Mouse (Mus musculus) embryonic facial prominence, embryonic 14.5 days (tissue): ENCODE data around the gene Uevld. TPM values are rescaled to one million over a fixed set of nuclear protein-coding genes. Genes with fewer than 3 reads are reported as not detected.
"Not testable (repeated sequence)": the region's sequence is repeated elsewhere in the genome, so short reads cannot be mapped to it uniquely, and the experiment has no call there.

Source experiments
- ATAC-seq: fragments of 200-750 bp; cut with Nextera tagmentation; 2 replicates; pipeline ENCODE4 v1.8.0; 2017; ENCODE audit warnings: low read depth, moderate number of reproducible peaks, moderate TSS enrichment
- DNase-seq: peaks from one replicate; pipeline ENCODE4 v3.0.0-alpha.2; 2015; ENCODE audit warnings: low spot score
- H3K27ac ChIP-seq: fragments of 300-500 bp; sonication (generic); replicated peaks from 2 replicates; pipeline ENCODE4 v1.5.1; 2014; ENCODE audit warnings: low read depth, mild to moderate bottlenecking, low read length, moderate library complexity
- H3K27me3 ChIP-seq: fragments of 300-500 bp; sonication (generic); replicated peaks from 2 replicates; pipeline ENCODE4 v1.6.1; 2014; ENCODE audit warnings: low read length; ENCODE audit not compliant: control insufficient read depth, insufficient read depth
- H3K36me3 ChIP-seq: fragments of 300-500 bp; sonication (generic); 2 replicates; pipeline ENCODE4 v1.6.1; 2014; ENCODE audit warnings: low read length, mixed read lengths; ENCODE audit not compliant: control insufficient read depth, insufficient read depth
- H3K4me1 ChIP-seq: fragments of 300-500 bp; sonication (generic); 2 replicates; pipeline ENCODE4 v1.6.1; 2014; ENCODE audit warnings: antibody characterized with exemption, low read length; ENCODE audit not compliant: control insufficient read depth, insufficient read depth
- H3K4me2 ChIP-seq: fragments of 300-500 bp; sonication (generic); 2 replicates; pipeline ENCODE4 v1.6.1; 2014; ENCODE audit warnings: low read depth, mild to moderate bottlenecking, low read length, moderate library complexity, mixed read lengths
- H3K4me3 ChIP-seq: fragments of 300-500 bp; sonication (generic); 2 replicates; pipeline ENCODE4 v1.5.1; 2014; ENCODE audit warnings: low read depth, mild to moderate bottlenecking, low read length
- H3K9ac ChIP-seq: fragments of 300-500 bp; sonication (generic); 2 replicates; pipeline ENCODE4 v1.6.1; 2014; ENCODE audit warnings: low read depth, mild to moderate bottlenecking, low read length, moderate library complexity, mixed read lengths
- H3K9me3 ChIP-seq: fragments of 300-500 bp; sonication (generic); 2 replicates; pipeline ENCODE4 v1.6.1; 2016; ENCODE audit warnings: low read length; ENCODE audit not compliant: control insufficient read depth
- WGBS: fragments of 180-500 bp; shearing (Covaris S2); extraction: QIAGEN DNeasy Blood & Tissue Kit; methylation state at CpG from one replicate; pipeline ENCODE4 v1.1.7; 2014; 5-methylcytosine and 5-hydroxymethylcytosine counted together
- polyA plus RNA-seq: library from polyadenylated mRNA; unstranded; fragments of >200 nt; fragmentation: Nextera tagmentation; extraction: Ambion mirVana; gene quantifications from 2 replicates; pipeline ENCODE4 v1.2.1, GENCODE M21; 2014

The Uevld gene
- polyA plus RNA-seq, 1 experiment from 2014 or later = 9.7 TPM

- no peak for DNase-seq
- no peaks in the 10 kb centered on the region for H3K27me3 ChIP-seq
- no peaks in the 10 kb centered on the region for H3K9me3 ChIP-seq
- peaks cover 44% of the 10 kb centered on the region for H3K36me3 ChIP-seq
- no peak overlapping the region for H3K4me3 ChIP-seq
- 74% methylated on average over 8 of the region's 8 CpGs for WGBS
- peak overlapping the region; percentile 14; the same call in 1 of the 2 replicates for H3K9ac ChIP-seq
- H3K4me2 ChIP-seq = no peak overlapping the region
- 0 out of 2 replicates have a peak overlapping the region, but pooled peaks have one; percentile 33 for H3K27ac ChIP-seq
- peaks cover 25% of the 10 kb centered on the region for H3K4me1 ChIP-seq
- no peak for ATAC-seq
Measured at GRCm38 (mm10) chr7:46999983-47000643, 41.8 kb upstream of the Uevld start.

- DNase-seq = no peak
- H3K4me1 ChIP-seq = peaks cover 25% of the 10 kb centered on the region
- WGBS = 90% methylated on average over 2 of the region's 2 CpGs
- no peak overlapping the region for H3K4me3 ChIP-seq
- no peak overlapping the region for H3K4me2 ChIP-seq
- H3K27ac ChIP-seq = no peak overlapping the region
- peaks cover 55% of the 10 kb centered on the region for H3K36me3 ChIP-seq
- H3K9ac ChIP-seq = no peak overlapping the region
- no peaks in the 10 kb centered on the region for H3K9me3 ChIP-seq
- H3K27me3 ChIP-seq = no peaks in the 10 kb centered on the region
- ATAC-seq = no peak
Measured at GRCm38 (mm10) chr7:46998942-46999341, 40.6 kb upstream of the Uevld start.

GRCm38 (mm10) chr7:46997644-46998395, 39.5 kb upstream of the Uevld start:
- WGBS = 82% methylated on average over 21 of the region's 21 CpGs
- no peak overlapping the region for H3K9ac ChIP-seq
- no peaks in the 10 kb centered on the region for H3K9me3 ChIP-seq
- no peak overlapping the region for H3K27ac ChIP-seq
- no peak overlapping the region for H3K4me3 ChIP-seq
- ATAC-seq (no peak), DNase-seq (no peak)
- H3K4me1 ChIP-seq = peaks cover 22% of the 10 kb centered on the region
- peaks cover 66% of the 10 kb centered on the region for H3K36me3 ChIP-seq
- no peak overlapping the region for H3K4me2 ChIP-seq
- no peaks in the 10 kb centered on the region for H3K27me3 ChIP-seq

- Histone ChIP-seq H3K9ac (no peak overlapping the region), H3K4me3 (no peak overlapping the region), H3K27ac (no peak overlapping the region), H3K4me1 (peaks cover 16% of the 10 kb centered on the region), H3K27me3 (no peaks in the 10 kb centered on the region), H3K4me2 (no peak overlapping the region), H3K9me3 (no peaks in the 10 kb centered on the region), H3K36me3 (peaks cover 73% of the 10 kb centered on the region)
- peak; percentile 27 for DNase-seq
- 0 out of 2 replicates have a peak, but pooled peaks have one; percentile 15 for ATAC-seq
- WGBS = 89% methylated on average over 4 of the region's 4 CpGs
Measured at GRCm38 (mm10) chr7:46997008-46997407, 38.7 kb upstream of the Uevld start.

DNA sequence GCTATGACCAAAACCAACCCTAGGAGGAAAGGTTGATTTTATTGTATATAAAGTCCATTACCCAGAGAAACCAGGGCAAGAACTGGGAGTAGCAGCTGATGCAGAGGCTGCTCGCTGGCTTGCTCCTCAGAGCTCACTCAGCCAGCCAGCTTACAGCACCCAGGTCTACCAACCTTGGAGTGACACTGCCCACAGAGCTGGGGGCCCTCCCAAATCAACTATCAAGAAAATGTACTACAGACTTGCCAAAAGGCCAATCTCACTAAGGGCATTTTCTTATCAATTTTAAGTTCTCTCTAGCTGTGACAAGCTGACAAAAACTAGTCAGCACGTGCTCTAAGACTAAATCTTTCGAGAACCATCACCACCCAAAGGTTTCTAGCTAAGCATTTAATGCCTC, 37.2 kb upstream of the Uevld start:
- H3K4me1 ChIP-seq = peaks cover 3% of the 10 kb centered on the region
- H3K27ac ChIP-seq = no peak overlapping the region
- H3K9me3 ChIP-seq = no peaks in the 10 kb centered on the region
- ATAC-seq = no peak
- H3K36me3 ChIP-seq = peaks cover 80% of the 10 kb centered on the region
- H3K4me3 ChIP-seq = no peak overlapping the region
- no peak overlapping the region for H3K9ac ChIP-seq
- H3K4me2 ChIP-seq = no peak overlapping the region
- H3K27me3 ChIP-seq = no peaks in the 10 kb centered on the region
- no peak for DNase-seq
- WGBS = 95% methylated on average over 3 of the region's 3 CpGs

DNA sequence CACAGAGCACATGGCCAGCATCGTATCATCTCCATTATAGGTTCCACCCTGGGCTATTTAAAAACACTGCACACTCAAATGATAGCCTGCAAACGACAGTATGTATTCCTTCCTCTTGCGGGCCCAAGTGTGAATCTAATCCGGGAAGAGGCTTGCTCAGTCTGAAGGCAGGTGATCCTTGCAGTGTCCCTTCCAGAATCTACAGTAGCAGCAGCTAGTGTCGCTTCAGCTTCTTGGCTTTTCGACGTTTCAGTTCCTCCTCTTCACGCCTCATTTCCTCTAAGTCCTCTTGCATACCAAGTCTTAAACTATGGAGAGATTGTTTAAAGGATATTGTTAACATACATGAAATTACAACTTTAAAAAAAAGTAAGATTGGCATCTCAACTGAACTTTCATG, 34.8 kb upstream of the Uevld start:
- no peak overlapping the region for H3K4me3 ChIP-seq
- ATAC-seq (no peak), DNase-seq (no peak)
- no peak overlapping the region for H3K9ac ChIP-seq
- no peak overlapping the region for H3K27ac ChIP-seq
- H3K27me3 ChIP-seq = no peaks in the 10 kb centered on the region
- no peaks in the 10 kb centered on the region for H3K9me3 ChIP-seq
- 78% methylated on average over 8 of the region's 8 CpGs for WGBS
- no peaks in the 10 kb centered on the region for H3K4me1 ChIP-seq
- H3K4me2 ChIP-seq = no peak overlapping the region
- peaks cover 67% of the 10 kb centered on the region for H3K36me3 ChIP-seq

DNA sequence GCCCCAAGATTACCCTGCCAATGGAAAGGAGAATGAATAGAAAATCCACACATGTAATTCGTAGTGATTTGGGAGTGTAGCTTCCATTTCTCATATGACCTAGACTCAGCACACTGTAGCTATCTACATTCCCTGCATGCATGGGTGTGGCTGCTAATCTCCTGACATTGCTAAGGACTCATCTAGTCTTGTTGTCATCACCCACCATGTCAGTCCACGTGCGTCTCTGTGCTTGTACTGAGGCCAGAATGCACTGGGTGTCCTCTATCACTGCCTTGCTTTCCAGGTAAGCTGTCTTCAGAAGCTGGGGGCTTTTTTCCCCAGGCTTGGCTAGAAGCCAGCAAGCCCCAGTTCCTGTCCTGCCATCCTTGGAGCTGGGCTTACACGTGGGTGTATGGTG, 31.1 kb upstream of the Uevld start:
- not testable (repeated sequence) for H3K4me2 ChIP-seq, ATAC-seq, H3K9me3 ChIP-seq, H3K9ac ChIP-seq, DNase-seq, H3K4me3 ChIP-seq, H3K27me3 ChIP-seq, H3K27ac ChIP-seq, H3K4me1 ChIP-seq
- 72% methylated on average over 4 of the region's 4 CpGs for WGBS
- peaks cover 31% of the 10 kb centered on the region for H3K36me3 ChIP-seq

GRCm38 (mm10) chr7:46987073-46987472, 28.7 kb upstream of the Uevld start:
- ATAC-seq (no peak), DNase-seq (no peak)
- 0 out of 2 replicates have a peak, but pooled peaks cover 8% of the 10 kb centered on the region for H3K4me1 ChIP-seq
- no peak overlapping the region for H3K4me3 ChIP-seq
- WGBS = 43% methylated on average over 2 of the region's 2 CpGs
- H3K36me3 ChIP-seq = peaks cover 9% of the 10 kb centered on the region; the same call in 1 of the 2 replicates
- no peak overlapping the region for H3K4me2 ChIP-seq
- H3K9ac ChIP-seq = no peak overlapping the region
- H3K27ac ChIP-seq = peak overlapping the region; percentile 11; the same call in 1 of the 2 replicates
- H3K27me3 ChIP-seq = no peaks in the 10 kb centered on the region
- no peaks in the 10 kb centered on the region for H3K9me3 ChIP-seq
